Mouse (Mus musculus): ENCODE results near the gene Dnhd1. TPM values are rescaled to one million over a fixed set of nuclear protein-coding genes. Genes with fewer than 3 reads are reported as not detected.
A peak's percentile ranks its signal among the peaks of the same experiment; 100 is the strongest.
"Not testable (repeated sequence)": the region's sequence is repeated elsewhere in the genome, so short reads cannot be mapped to it uniquely, and the experiment has no call there.

Gene Dnhd1
- total RNA-seq, 2 experiments from 2014 or later: 0.36 to 0.59 TPM

GRCm38 (mm10) chr7:105736264-105736901, 85.8 kb downstream of the Dnhd1 start, which contains the start of gene Ilk:
Gene Ilk, plus strand, starts transcription at chr7:105736592.
- peak; percentile 97 for DNase-seq
- intact Hi-C loops (cut with DNase I): loop anchor here (2.0 to 10.0 kb wide), 3 partner anchors 74 to 182 kb away; partner anchors contain the start of genes Arfip2, Gm45799, Mrpl17 and Smpd1
- Histone ChIP-seq H3K27ac (peak within 1 kb of the TSS; percentile 99), H3K4me3 (peak within 1 kb of the TSS; percentile 77)
- TF ChIP-seq CTCF (IDR thresholded peaks at IDR 0.05): 0 out of 2 replicates have a peak, but pooled peaks have one; percentile 8

DNA sequence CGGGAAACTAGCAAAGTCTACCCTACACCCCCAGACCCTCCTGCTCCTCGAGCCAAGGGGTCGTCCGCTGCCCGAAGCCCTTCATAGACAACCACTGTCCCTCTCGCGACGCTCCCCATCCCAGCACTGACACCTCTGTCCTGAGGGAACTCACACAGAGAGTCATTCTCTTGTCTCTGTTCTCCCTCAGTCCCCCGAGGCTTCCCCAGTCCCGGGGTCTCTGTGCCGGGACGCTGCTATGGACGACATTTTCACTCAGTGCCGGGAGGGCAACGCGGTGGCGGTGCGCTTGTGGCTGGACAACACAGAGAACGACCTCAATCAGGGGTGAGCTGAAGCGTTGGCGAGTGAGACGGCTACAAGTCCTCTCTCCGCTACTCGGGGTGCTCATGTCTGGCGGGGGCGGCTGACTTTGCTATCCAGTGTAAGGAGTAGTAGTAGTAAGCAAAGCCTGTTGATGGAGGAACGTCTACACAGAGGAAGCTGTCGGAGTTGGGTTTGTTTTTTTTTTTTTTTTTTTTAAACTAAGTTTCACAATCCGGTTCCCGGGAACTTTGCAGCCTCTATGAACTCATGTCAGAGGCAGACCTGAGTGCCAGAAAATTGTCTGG, 86.4 kb downstream of the Dnhd1 start, which contains the start of gene Rrp8:
Gene Rrp8, minus strand, starts transcription at position 475 of the 611 bp plus-strand sequence.
- intact Hi-C loops (cut with DNase I): loop anchor here (2.0 to 10.0 kb wide), 3 partner anchors 74 to 182 kb away; partner anchors contain the start of genes Arfip2, Gm45799, Mrpl17 and Smpd1
- peak within 1 kb of the TSS; percentile 77 for H3K4me3 ChIP-seq
- TF ChIP-seq CTCF (IDR thresholded peaks at IDR 0.05): no peak
- peak; percentile 57 for DNase-seq
- H3K27ac ChIP-seq: peak within 1 kb of the TSS; percentile 99

DNA sequence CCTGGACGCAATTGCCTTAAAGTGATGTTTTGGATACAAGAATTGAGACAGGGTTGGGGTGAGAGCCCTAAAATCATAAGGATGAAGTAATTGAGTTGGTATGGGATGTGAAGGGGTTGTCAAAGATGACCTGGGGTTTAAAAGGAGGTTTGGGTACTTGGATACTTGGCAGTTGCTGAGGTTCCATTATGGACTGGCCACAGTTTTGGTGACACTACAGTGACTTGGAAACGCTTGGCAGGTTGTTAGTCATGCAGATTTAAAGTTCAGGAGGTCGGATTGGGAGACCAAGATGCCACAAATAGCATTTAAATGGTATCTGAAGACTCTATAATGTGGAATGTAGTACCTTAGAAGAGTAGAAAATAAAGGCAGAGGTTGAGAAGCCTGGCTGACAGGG, 87.0 kb downstream of the Dnhd1 start:
- Histone ChIP-seq H3K4me3 (peak overlapping the region; percentile 77), H3K27ac (peak overlapping the region; percentile 99)
- no peak for TF ChIP-seq CTCF (IDR thresholded peaks at IDR 0.05)
- intact Hi-C loops (cut with DNase I): loop anchor here (2.0 to 10.0 kb wide), 3 partner anchors 73 to 183 kb away; partner anchors contain the start of genes Arfip2, Gm45799, Mrpl17 and Smpd1
- DNase-seq: no peak

DNA sequence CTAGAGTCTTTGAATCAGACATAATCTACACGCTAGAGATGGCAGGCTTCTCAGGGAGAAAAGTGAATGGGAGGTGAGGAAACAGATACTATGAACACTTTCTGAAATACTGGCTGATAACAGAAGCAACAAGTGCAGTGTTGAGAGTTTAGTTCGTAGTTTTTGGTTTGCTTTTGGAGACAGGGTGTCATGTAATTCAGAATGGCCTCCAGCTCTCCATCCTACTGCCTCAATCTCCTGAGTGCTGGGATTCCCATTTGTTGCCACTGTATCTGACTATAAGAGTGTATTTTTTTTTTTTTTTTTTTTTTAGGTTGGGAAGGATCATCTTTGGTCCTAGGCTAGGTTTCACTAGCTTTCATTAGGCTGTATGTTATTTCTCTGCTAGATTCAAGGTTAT, 87.7 kb downstream of the Dnhd1 start:
- TF ChIP-seq CTCF (IDR thresholded peaks at IDR 0.05): no peak
- H3K27ac ChIP-seq: peak overlapping the region; percentile 99
- peak overlapping the region; percentile 77 for H3K4me3 ChIP-seq
- no peak for DNase-seq
- intact Hi-C loops (cut with DNase I): loop anchor here (5.0 to 10.0 kb wide), 2 partner anchors 96 to 183 kb away; partner anchors contain the start of genes Arfip2, Gm45799, Smpd1 and Timm10b

- Histone ChIP-seq H3K4me3 (peak overlapping the region; percentile 77), H3K27ac (peak overlapping the region; percentile 99)
- intact Hi-C loops (cut with DNase I): loop anchor here (5.0 to 10.0 kb wide), 2 partner anchors 97 to 184 kb away; partner anchors contain the start of genes Arfip2, Gm45799, Smpd1 and Timm10b
- TF ChIP-seq CTCF (IDR thresholded peaks at IDR 0.05): no peak
- DNase-seq: peak; percentile 68
Observed at GRCm38 (mm10) chr7:105738948-105739347, 88.3 kb downstream of the Dnhd1 start.

DNA sequence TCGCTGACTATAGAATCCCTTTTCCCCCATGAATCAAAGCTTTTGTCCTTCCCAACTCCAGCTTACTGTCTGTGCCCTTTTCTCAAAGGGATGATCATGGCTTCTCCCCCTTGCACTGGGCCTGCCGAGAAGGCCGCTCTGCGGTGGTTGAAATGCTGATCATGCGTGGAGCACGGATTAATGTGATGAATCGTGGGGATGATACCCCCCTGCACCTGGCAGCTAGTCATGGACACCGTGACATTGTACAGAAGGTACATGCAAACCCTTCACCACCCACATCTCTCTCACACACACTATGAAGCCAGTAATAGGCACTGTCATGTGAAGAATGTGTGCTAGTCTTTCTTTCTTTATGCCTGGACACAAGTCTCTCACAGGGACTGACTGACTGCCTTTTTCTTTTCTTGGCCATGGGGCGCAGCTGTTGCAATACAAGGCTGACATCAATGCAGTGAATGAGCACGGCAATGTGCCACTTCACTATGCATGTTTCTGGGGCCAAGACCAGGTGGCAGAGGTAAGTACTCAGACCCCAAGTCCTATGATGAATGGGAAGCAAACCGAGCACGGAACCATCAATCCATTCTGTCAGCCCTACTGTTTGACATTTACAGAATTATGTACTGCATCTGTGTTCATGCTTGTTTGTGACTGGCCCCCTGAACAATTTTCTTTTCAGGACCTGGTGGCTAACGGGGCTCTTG, 89.6 kb downstream of the Dnhd1 start:
- no peak for DNase-seq
- intact Hi-C loops (cut with DNase I): no loop called here
- Histone ChIP-seq H3K27ac (peak overlapping the region; percentile 99), H3K4me3 (no peak overlapping the region)
- TF ChIP-seq CTCF (IDR thresholded peaks at IDR 0.05): no peak

GRCm38 (mm10) chr7:105740851-105741250, 90.2 kb downstream of the Dnhd1 start:
- intact Hi-C loops (cut with DNase I): no loop called here
- H3K27ac ChIP-seq: no peak overlapping the region

GRCm38 (mm10) chr7:105741978-105742377, 91.4 kb downstream of the Dnhd1 start:
- no peak for TF ChIP-seq CTCF (IDR thresholded peaks at IDR 0.05)
- no peak for DNase-seq
- intact Hi-C loops (cut with DNase I): no loop called here
- H3K27ac ChIP-seq: no peak overlapping the region
- H3K4me3 ChIP-seq: no peak overlapping the region

More at GRCm38 (mm10) chr7:105740851-105741250, 90.2 kb downstream of the Dnhd1 start:
- TF ChIP-seq CTCF (IDR thresholded peaks at IDR 0.05): no peak
- DNase-seq: no peak
- no peak overlapping the region for H3K4me3 ChIP-seq

DNA sequence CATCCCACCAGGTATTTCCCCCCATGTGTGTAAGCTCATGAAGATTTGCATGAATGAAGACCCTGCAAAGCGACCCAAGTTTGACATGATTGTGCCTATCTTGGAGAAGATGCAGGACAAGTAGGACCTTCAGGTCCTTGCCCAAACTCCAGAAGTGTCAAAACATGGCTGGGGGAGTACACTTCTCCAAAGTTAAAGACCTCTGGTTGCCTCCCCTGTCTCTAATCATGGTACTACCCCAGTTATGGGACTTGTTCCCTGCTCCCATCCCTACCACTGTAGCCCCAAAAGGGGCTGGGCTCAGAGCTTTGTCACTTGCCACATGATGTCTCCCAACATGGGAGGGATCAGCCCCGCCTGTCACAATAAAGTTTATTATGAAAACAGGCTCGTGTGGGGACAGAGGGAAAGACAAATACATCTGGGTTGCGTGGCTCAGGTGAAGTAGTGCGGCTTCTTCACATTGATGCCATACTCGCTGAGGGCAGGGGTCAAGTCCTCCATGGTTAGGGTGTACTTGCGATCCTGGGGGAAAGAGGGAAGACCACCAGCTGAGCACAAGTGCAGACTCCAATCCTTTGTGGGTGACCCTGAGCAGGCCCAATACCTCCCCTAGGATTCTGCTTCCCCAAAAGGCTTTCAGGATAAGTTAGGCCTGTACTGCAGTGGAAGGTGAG, 92.0 kb downstream of the Dnhd1 start:
- not testable (repeated sequence) for H3K27ac ChIP-seq

DNA sequence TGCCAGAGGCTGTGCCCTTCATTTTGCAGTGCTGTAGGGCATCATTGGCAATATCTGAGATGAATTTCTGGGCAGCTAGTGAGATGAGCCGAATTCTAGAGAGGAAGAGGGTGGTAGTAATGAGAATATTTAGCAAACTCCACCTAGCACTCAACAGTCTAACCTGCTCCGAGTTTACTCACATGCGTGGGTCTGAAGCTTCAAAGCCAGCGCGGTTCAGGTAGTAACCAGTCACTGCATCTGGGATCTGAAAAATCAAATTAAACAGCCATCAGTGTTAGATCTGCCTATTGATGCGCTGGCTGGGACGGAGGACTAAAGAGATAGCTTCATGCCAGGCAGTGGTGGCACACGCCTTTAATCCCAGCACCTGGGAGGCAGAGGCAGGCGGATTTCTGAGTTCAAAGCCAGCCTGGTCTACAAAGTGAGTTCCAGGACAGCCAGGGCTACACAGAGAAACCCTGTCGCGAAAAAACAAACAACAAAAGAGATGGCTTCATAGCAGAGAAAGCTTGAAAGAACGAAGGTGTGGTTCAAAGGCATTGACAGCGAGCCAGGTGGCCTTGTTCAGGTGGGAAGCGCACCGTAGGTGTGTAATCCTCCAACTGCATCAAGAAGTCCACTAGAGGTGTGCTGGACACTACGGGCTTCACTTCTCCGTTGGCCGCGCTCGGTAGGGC, 92.8 kb downstream of the Dnhd1 start:
- H3K27ac ChIP-seq: peak overlapping the region; percentile 90
- peak overlapping the region; percentile 90 for H3K4me3 ChIP-seq
- intact Hi-C loops (cut with DNase I); DNase-seq: not testable (repeated sequence)

More for the DNA sequence above, 92.0 kb downstream of the Dnhd1 start:
- DNase-seq; intact Hi-C loops (cut with DNase I): not testable (repeated sequence)
- H3K4me3 ChIP-seq: peak overlapping the region; percentile 90; the same call in 1 of the 2 replicates

DNA sequence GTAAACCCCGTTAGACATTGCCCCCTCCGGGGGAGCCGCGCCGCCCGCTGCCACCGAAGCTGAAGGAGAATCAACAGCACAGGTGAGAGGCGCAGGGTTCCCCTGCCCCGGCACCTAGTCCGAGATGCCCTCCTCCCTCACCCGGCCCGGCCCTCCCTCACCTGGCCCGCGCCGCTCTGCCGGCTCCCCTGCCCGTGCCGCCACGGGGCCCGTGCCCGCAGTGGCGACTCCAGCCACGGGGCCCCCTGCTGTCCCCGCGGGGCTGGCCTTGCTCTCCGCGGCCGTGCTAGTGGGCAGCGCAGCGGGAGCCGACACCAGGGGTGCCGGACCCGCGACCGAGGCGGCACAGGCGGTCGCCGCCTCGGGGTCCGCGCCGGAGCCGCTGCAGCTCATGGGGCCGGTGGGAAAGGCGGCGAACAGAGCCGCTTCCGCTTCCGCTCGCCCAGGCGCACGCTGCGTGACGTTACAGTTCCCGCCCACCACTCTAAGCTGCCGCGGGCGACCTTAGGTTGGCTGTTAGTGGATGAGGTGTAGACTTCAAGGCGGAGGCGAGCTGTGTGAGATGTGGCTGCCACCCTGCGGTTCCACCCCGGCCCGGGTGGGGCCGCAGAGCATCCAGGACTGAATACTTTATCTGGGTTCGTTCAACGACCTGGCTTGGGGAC, 93.4 kb downstream of the Dnhd1 start, which contains the start of gene Taf10:
Gene Taf10, minus strand, starts transcription at position 436 of the 665 bp plus-strand sequence.
- peak within 1 kb of the TSS; percentile 90 for H3K27ac ChIP-seq
- DNase-seq: peak; percentile 90
- H3K4me3 ChIP-seq: peak within 1 kb of the TSS; percentile 90
- intact Hi-C loops (cut with DNase I): no loop called here
- peak; percentile 44 for TF ChIP-seq CTCF (IDR thresholded peaks at IDR 0.05)

Measured in gastrocnemius, adult 2 months (tissue).